Mouse (Mus musculus) thymus, adult 2 months (tissue): ENCODE data around the gene Tbc1d30.

Source experiments
- CTCF ChIP-seq: fragments of 200-500 bp; IDR thresholded peaks from 2 replicates; pipeline ENCODE4 v1.5.1; 2012; ENCODE audit warnings: mild to moderate bottlenecking, control low read depth, low read length, moderate library complexity, borderline replicate concordance; ENCODE audit not compliant: control insufficient read depth, poor library complexity, insufficient read depth; ENCODE audit errors: extremely low read depth
- POLR2A ChIP-seq: fragments of 200-500 bp; IDR thresholded peaks from 2 replicates; pipeline ENCODE4 v1.6.1; 2012; ENCODE audit warnings: mild to moderate bottlenecking, low read length, control low read depth, moderate library complexity; ENCODE audit not compliant: control insufficient read depth, poor library complexity, insufficient read depth; ENCODE audit errors: extremely low read depth

DNA sequence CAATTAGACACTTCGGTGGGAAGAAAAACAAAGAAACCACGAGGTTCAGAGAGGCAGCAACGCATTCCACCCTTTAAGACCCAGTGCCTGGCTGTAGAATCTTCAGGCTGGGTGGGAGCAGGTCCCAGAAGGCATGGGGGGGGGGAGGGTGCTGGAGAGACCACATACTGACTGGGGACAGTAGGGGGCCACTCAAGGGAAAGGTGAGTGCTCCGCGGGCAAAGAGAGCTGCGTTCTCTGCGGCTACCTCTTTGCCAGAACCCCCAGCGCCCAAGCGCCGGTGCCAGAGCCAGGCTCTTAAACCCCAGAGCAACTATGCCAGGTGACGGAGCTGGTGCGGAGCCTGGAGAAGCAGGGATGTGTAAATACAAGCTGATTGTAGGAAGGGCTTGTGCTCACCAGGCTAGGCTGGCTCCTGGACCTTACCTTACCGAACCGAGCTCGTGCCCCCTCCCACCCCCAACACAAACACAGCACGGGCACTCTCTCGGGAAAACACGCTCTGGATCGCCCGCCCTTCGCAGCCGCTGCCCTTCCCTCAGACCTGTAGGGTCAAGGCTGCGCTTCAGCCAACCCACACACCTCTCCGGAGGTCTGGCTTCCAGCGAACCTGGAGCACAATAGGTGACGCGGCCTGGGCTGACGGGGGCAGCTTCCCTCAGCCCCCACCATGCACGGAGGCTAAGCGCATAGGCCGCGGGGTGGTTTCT lies 41.1 kb downstream of the Tbc1d30 start:
- TF ChIP-seq POLR2A, result no peak
- no peak for TF ChIP-seq CTCF
